Comparison of ENCODE assay signal across 20 mouse cellular contexts in genomic region chr15:96844290-96844689, GRCm38 (mm10).
DNase-seq lines count a peak whose midpoint lies in the region; ATAC-seq and TF ChIP-seq lines count a peak whose summit lies in the region.
"Had no signal": no experiment of that assay in that cellular context is flagged by ENCODE, and none has a peak within 500 bp of the region (broad histone marks: within the 10 kb centered on the region; RNA-seq: fewer than 3 reads in every experiment).

No protein-coding gene starts in this region.

- H3K9me3 ChIP-seq in heart, embryonic 11.5 days (replicated peaks; ENCODE audit: control insufficient read depth, low read length) = no peaks in the 10 kb centered on the region
- no peaks in the 10 kb centered on the region for H3K9me3 ChIP-seq in lung, embryonic 14.5 days (ENCODE audit: low read depth, low read length)
- H3K9me3 ChIP-seq: forebrain, embryonic 15.5 days; heart, embryonic 10.5 days; heart, embryonic 15.5 days; hindbrain, embryonic 13.5 days had no signal

- 81% methylated on average over 4 of the region's 4 CpGs for WGBS in heart, embryonic 11.5 days (ENCODE audit: insufficient replicate concordance)
- WGBS in lung, embryonic 14.5 days = 39% methylated on average over 4 of the region's 4 CpGs

- no peaks in the 10 kb centered on the region for H3K27me3 ChIP-seq in heart, embryonic 11.5 days (ENCODE audit: control insufficient read depth, insufficient read depth, low read length)
- H3K27me3 ChIP-seq in lung, embryonic 14.5 days (ENCODE audit: insufficient read depth, low read length) = no peaks in the 10 kb centered on the region
- H3K27me3 ChIP-seq: CH12.LX; forebrain, embryonic 15.5 days; heart, embryonic 15.5 days; hindbrain, embryonic 13.5 days; Patski had no signal

- H3K4me1 ChIP-seq in heart, embryonic 11.5 days (ENCODE audit: control insufficient read depth, insufficient read depth, low read length) = no peaks in the 10 kb centered on the region
- H3K4me1 ChIP-seq in lung, embryonic 14.5 days (ENCODE audit: insufficient read depth) = peaks cover 9% of the 10 kb centered on the region; the same call in 1 of the 2 replicates
- H3K4me1 ChIP-seq: forebrain, embryonic 15.5 days; heart, embryonic 10.5 days; heart, embryonic 15.5 days; hindbrain, embryonic 13.5 days had no signal

- no peak overlapping the region for H3K9ac ChIP-seq in heart, embryonic 11.5 days (ENCODE audit: low read depth, low read length)
- no peak overlapping the region for H3K9ac ChIP-seq in lung, embryonic 14.5 days
- H3K9ac ChIP-seq: forebrain, embryonic 15.5 days; heart, embryonic 15.5 days; hindbrain, embryonic 13.5 days had no signal

- no peak for ATAC-seq in heart, embryonic 11.5 days (replicated peaks; ENCODE audit: insufficient number of reproducible peaks, low FRiP score, low TSS enrichment)
- ATAC-seq in lung, embryonic 14.5 days (ENCODE audit: insufficient read depth) = peak; percentile 82
- ATAC-seq: activated CD4-positive, CD25-positive, alpha-beta regulatory T cell, adult 4 months; forebrain, embryonic 15.5 days; hindbrain, postnatal 0 days; Patski had no signal

- H3K36me3 ChIP-seq in heart, embryonic 11.5 days (ENCODE audit: control insufficient read depth, insufficient read depth, low read length) = no peaks in the 10 kb centered on the region
- no peaks in the 10 kb centered on the region for H3K36me3 ChIP-seq in lung, embryonic 14.5 days (ENCODE audit: insufficient read depth)
- H3K36me3 ChIP-seq: forebrain, embryonic 15.5 days; heart, embryonic 10.5 days; heart, embryonic 15.5 days; hindbrain, embryonic 13.5 days had no signal

- peak; percentile 88 for DNase-seq in heart, adult 11 months
- peak; percentile 82 for DNase-seq in lung, embryonic 14.5 days
- no peak for DNase-seq in lung, postnatal 25 days (ENCODE audit: low spot score)
- peak; percentile 12 for DNase-seq in testis, postnatal 10 days (ENCODE audit: low spot score)
- no peak for DNase-seq in testis, postnatal 14 days (ENCODE audit: low spot score)
- DNase-seq in yolk sac, embryonic 10.5 days (ENCODE audit: low spot score) = no peak
- DNase-seq: adrenal gland, adult 2 months; adrenal gland, postnatal 25 days; cerebellum, adult 2 months; cerebellum, postnatal 10 days; gastrocnemius, postnatal 10 days had no signal

- no peak overlapping the region for H3K27ac ChIP-seq in heart, embryonic 11.5 days (ENCODE audit: low read depth, low read length)
- H3K27ac ChIP-seq in lung, embryonic 14.5 days (ENCODE audit: low read depth) = peak overlapping the region; percentile 58; the same call in 1 of the 2 replicates
- H3K27ac ChIP-seq: forebrain, embryonic 15.5 days; heart, embryonic 10.5 days; heart, embryonic 15.5 days; hindbrain, embryonic 13.5 days; hindbrain, postnatal 0 days had no signal

- no peak overlapping the region for H3K4me3 ChIP-seq in heart, embryonic 11.5 days (ENCODE audit: low read depth, low read length)
- no peak overlapping the region for H3K4me3 ChIP-seq in lung, embryonic 14.5 days (ENCODE audit: low read depth, low read length)
- H3K4me3 ChIP-seq: forebrain, embryonic 15.5 days; heart, embryonic 10.5 days; heart, embryonic 15.5 days; hindbrain, embryonic 13.5 days had no signal

- TF ChIP-seq CTCF in lung, embryonic 14.5 days (IDR thresholded peaks at IDR 0.05; ENCODE audit: low read depth) = no peak

- no peak overlapping the region for H3K4me2 ChIP-seq in heart, embryonic 11.5 days
- no peak overlapping the region for H3K4me2 ChIP-seq in lung, embryonic 14.5 days
- H3K4me2 ChIP-seq: forebrain, embryonic 15.5 days; heart, embryonic 15.5 days; hindbrain, embryonic 13.5 days had no signal

Comparison
In these comparisons a context has a peak if more than half of its experiments do, and no peak if none do; other contexts are left out.
1. DNase-seq: peak in heart, adult 11 months (single experiment), lung, embryonic 14.5 days (single experiment) and testis, postnatal 10 days (single experiment); none in lung, postnatal 25 days (single experiment), testis, postnatal 14 days (single experiment) and yolk sac, embryonic 10.5 days (single experiment).